Mouse (Mus musculus) thymus, adult 2 months (tissue): ENCODE measurements at regions not wholly inside any gene's neighbourhood (a gene's known extent, or its start where the extent isn't known, plus 50 kb on each side); places are given as distances from the start of the nearest gene placed in this dataset.

Experiments used
- CTCF ChIP-seq: fragments of 200-500 bp; IDR thresholded peaks from 2 replicates; pipeline ENCODE4 v1.5.1; 2012; ENCODE audit warnings: mild to moderate bottlenecking, control low read depth, low read length, moderate library complexity, borderline replicate concordance; ENCODE audit not compliant: control insufficient read depth, poor library complexity, insufficient read depth; ENCODE audit errors: extremely low read depth
- POLR2A ChIP-seq: fragments of 200-500 bp; IDR thresholded peaks from 2 replicates; pipeline ENCODE4 v1.6.1; 2012; ENCODE audit warnings: mild to moderate bottlenecking, low read length, control low read depth, moderate library complexity; ENCODE audit not compliant: control insufficient read depth, poor library complexity, insufficient read depth; ENCODE audit errors: extremely low read depth

- TF ChIP-seq POLR2A (no peak), CTCF (no peak)
Observed at GRCm38 (mm10) chr1:190041096-190041706, 119.0 kb upstream of the Smyd2 start.
